Mouse (Mus musculus): Measurements from ENCODE around the gene Gm10912. TPM values are rescaled to one million over a fixed set of nuclear protein-coding genes. Genes with fewer than 3 reads are reported as not detected.
"Not testable (repeated sequence)": the region's sequence is repeated elsewhere in the genome, so short reads cannot be mapped to it uniquely, and the experiment has no call there.

Gm10912 gene
- total RNA-seq (2021), result under 1 TPM; 0.37 to 0.59 TPM

DNA sequence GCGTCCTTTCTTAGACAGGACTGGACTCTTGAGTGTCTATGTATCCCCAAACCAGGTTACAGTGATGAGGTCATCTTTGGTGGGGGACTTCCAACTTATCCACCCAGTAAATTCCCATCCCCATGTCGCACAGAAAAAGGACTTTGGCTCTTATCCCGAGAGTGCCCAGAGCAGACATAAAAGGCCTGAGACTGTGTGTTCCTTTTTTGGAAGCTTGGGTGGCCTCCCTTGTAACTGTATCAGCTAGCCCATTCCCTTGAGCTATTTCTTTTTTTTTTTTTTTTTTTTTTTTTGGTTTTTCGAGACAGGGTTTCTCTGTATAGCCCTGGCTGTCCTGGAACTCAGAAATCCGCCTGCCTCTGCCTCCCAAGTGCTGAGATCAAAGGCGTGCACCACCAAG lies at the start of gene Gm10912:
Gm10912 (plus strand) TSS at position 301 of the 400 bp plus-strand sequence.
- not testable (repeated sequence) for DNase-seq (ENCODE audit: extremely low spot score in 1 of 2, low spot score in 1 of 2)

DNA sequence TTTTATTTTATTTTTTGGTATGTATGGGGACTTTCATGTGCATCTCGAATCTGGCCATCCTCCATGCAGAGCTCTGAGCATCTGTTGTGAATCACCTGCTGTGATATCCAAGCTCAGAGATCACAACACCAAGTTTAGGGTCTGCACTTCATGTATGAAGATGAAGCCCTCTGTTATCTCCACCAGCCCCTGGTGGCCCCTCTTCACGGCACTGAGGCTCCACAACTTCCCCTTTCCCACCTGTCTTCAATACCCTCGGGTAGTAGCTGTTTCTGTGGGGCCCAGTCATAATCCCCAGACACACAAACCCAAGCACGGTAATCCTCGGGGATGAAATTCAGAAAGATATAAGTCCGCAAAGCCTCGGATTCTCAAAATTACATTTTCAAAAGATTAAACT lies 42.5 kb upstream of the Gm10912 start:
- DNase-seq (ENCODE audit: extremely low spot score in 1 of 2, low spot score in 1 of 2), result no peak

DNA sequence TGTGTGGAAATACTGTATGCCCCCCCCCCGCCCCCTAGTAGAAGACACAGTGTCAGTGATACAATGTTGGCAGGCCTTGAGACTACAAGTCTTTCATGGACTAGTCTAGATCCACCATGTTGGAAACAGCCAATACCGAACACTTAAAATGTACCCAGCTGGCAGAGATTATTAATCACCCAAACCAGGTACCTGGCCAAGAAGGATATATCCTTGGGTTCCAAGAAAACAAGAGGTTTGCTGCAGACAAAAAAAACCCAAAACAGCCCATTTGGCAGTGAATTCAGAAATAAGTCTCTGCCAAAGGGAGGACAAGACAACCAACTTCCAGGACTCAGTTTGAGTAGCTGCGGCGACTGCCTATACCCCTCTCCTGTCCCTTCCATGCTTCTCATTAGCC lies 41.0 kb upstream of the Gm10912 start:
- DNase-seq (ENCODE audit: extremely low spot score in 1 of 2, low spot score in 1 of 2), result no peak

DNA sequence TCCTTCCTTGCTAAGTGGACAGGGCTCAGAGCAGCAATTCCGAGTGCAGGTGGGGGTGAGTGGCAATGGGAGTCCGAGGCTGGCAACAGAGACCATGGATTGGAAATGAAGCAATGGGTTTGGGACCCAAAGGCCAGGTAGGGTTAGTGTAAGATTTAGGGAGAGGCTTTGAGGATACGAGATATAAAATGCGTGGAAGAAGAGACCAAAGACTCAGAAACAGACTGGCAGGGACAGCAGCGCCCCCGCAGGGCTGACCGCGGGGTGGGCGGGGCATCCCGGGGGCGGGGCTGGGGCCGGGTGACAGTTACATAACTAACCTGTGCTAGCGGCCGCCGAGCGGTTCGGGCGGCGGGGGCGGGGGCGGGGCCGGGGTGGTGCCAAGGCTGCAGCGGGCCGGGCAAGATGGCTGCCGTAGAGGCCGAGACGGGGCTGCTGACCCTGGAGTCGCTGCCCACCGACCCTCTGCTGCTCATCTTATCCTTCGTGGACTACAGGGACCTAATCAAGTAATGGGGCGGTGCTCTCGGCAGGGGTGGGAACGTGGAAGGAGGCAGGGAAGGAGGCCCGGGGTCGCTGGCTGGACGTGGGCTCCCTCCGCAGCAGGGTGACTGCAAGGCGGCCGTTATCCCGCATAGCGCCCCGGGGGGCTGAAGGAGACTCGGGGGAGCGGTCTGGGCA lies 38.0 kb upstream of the Gm10912 start, which contains the start of gene Fbxo3:
Fbxo3 (plus strand) TSS at position 264 of the 681 bp plus-strand sequence.
- DNase-seq (ENCODE audit: extremely low spot score in 1 of 2, low spot score in 1 of 2), result peak; percentile 60 to 63

DNA sequence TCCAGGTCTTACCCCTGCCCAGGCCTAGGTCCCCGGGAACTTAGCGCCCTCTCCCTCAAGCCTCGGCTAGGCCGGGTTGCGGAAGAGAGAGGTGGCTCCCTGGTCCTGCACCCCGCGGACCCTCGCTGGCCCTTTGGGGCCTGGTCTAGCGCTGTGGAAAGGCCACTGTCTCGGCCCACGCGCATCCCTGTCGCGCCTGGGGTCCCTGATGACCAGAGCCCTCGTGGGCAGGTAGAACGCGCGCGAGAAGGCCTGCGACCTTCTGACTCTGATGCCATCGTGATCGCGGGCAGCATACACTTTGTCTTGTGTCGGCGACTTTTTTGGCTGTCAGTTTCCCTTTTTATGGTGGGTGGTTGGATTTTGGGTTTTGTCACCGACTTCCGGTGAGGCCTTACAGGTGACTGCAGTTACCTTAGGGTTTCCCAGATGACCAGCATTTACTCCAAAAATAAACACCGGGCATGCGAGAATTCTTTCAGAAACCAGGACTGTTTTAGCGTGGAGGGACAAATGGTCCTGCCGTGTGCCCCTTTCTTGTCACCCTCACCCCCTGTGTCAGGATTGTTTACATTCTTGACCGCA lies 37.4 kb upstream of the Gm10912 start, which contains the start of gene 4931422A03Rik:
4931422A03Rik (minus strand) TSS at position 223 of the 585 bp plus-strand sequence.
- DNase-seq (ENCODE audit: extremely low spot score in 1 of 2, low spot score in 1 of 2), result no peak

DNA sequence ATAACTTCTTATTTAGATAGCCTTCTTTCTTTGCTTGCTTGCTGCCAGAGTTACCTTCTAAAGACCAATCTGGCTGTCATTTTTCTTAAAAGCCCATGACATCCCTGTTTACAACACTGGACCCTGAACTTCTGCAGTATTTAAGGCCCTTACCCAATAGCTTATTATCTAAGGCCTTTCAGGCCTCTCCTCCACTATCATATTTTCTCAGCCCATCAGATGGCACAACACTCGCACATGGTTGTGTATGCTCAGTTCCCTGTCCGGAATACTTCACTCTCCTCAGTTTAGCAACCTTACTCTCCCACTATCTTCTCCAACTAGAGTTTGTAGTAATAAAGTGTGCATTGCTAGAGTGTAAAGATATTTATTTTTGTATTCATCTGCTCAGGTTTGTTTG lies 36.6 kb upstream of the Gm10912 start:
- DNase-seq (ENCODE audit: extremely low spot score in 1 of 2, low spot score in 1 of 2), result no peak

DNA sequence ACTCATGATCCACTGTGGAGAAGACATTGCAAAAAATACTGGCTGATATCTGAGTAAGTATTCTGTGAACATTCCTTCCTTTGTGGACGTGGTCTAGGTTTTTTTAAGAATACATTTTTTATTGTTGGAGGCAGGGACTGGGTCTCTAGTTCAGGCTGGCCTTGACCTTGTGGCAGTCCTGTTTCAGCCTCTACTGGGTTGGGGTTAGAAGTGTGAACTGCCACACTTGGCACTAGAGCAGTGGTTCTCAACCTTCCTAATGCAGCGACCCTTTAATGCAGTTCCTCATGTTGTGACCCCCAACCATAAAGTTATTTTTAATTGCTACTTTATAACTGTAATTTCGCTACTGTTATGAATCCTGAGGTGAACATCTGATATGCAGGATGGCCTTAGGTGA lies 35.2 kb upstream of the Gm10912 start:
- DNase-seq (ENCODE audit: extremely low spot score in 1 of 2, low spot score in 1 of 2), result no peak

DNA sequence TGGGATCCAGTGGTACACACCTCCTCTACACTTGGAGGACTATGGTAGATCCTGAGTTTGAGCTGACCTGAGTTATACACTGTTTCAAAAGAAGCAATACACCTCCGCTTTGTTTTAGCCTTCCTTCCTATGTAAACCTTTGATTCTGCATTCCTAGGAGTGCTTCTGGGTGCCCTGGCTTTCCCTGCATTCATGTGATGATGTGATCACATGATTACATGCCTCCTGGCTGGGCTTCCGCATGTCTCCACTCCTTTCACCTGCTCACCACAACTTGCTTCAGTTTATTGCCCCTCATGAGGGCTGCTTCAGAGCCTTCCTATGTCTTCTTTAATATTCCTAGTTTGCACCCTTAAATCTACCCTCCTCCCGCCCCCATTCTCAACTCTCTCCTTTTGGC lies 33.6 kb upstream of the Gm10912 start:
- no peak for DNase-seq (ENCODE audit: extremely low spot score in 1 of 2, low spot score in 1 of 2)

DNA sequence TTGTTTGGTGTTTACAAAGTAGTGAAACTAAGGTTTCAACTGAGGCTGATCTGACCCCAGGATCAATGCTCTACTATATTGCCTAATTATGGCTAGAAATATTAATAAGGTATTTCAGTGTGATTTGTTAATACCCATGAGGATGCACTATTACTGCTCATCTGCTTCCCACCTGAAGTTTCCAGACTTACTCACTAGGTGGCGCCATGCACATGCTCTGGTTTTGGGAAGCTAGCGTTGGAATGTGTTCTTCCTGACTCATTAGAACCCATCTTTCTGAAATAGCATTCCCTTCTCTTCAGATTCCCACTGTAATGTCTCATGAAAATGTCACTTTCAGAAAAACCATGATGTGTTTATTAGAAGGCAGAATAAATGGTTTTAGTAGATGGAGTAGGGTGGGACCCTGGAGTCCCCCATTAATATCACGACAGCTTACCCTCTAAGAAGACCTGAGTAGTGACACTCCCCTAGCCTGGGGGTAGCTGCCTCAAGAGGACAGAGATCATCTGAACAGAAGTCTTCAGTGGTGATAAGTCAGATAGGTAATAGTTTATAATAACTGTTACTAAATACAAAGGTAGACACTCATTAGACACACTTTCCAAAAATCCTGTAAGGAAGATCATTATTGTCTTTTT lies 30.7 kb upstream of the Gm10912 start:
- DNase-seq (ENCODE audit: extremely low spot score in 1 of 2, low spot score in 1 of 2), result peak; percentile 23 to 65

DNA sequence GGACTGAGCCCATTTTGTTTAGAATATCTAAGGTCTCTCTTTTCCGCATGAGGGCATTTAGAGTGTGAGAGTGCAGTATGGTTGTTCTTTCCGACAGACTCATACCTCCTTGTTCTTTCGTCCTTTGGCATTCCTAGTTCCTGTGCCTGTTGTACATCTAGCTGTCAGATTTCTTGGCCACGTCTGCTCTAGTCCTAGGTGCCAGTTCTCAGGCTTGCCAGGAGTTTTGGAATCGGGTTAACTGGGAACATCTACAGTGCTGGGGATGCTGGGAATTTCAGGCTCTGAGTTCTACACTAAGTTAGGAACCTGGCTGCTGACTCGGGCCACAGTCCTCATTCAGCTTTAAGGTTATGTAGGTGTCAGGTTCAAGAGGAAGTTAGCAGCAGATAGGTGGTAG lies 30.0 kb upstream of the Gm10912 start:
- DNase-seq (ENCODE audit: extremely low spot score in 1 of 2, low spot score in 1 of 2), result no peak

DNA sequence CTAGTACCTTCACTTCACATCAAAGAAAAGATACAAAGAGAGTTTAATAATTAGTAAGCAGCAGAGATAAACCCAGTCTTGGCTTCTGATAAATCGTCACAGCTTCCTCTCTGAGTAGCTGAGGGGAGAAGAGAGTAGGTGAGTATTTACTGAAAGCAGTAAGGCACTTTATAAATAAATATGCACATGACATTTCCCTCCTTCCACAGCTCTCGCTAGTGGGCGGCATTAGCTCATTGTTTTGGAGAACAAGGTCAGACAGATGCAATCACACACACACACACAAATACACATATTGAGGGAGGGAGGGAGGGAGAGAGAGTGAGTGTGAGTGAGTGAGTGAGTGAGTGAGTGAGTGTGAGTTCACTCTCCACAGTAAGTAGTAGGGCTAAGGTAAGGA lies 29.3 kb upstream of the Gm10912 start:
- no peak for DNase-seq (ENCODE audit: extremely low spot score in 1 of 2, low spot score in 1 of 2)

DNA sequence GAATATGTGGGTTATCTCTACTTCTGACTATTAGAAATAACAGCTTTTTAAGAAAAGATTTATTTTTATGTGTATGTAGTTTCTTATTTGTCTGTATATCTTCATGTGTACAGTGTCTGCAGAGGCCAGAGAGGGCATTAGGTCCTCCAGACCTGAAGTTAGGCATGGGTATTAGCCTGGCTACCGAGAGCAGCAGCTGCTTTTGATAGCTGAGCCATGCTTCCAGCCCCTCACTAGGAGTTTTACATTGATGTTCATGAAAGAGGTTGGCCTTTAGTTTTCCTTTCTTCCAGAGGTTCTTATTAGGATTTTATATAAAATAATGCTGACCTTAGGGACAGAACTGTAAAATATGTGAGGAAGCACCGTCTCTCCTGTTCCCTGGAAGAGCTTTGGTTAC lies 27.4 kb upstream of the Gm10912 start:
- DNase-seq (ENCODE audit: extremely low spot score in 1 of 2, low spot score in 1 of 2), result no peak

DNA sequence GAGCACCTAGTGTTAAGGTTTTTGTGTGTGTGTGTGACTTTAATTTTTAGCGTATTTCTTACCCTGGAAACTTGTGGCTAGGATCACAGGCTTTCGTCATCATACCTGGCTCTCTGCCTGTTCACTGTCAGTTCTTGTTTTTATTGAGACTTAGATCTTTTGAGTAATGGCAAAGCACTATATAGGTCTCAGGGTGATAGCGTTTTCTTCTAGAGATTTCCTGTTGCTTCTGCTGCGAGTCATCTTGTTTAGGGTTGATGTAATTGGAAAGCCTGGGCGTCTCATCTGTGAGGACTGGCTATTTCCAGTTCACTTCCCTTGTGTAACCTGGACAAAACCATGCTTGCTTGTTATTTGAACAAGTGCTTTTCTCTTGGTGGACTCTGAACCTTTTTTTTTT lies 24.0 kb upstream of the Gm10912 start:
- no peak for DNase-seq (ENCODE audit: extremely low spot score in 1 of 2, low spot score in 1 of 2)

DNA sequence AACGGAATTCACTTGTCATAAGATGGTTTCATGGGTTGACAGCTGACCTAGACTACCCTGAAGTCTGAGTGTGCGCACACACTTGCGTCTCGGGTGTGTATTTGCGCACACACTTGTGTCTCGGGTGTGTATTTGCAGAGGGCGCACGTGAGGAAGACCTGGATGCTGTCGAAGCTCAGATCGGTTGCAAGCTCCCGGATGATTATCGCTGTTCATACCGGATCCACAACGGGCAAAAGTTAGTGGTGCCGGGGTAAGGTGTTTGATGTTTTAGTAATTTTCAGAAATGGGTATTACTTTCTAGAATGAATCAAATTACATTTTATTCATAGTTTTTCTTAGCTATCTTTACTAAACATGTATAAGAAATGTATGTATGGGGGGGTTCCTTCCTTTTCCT lies 22.9 kb upstream of the Gm10912 start:
- DNase-seq (ENCODE audit: extremely low spot score in 1 of 2, low spot score in 1 of 2), result no peak

DNA sequence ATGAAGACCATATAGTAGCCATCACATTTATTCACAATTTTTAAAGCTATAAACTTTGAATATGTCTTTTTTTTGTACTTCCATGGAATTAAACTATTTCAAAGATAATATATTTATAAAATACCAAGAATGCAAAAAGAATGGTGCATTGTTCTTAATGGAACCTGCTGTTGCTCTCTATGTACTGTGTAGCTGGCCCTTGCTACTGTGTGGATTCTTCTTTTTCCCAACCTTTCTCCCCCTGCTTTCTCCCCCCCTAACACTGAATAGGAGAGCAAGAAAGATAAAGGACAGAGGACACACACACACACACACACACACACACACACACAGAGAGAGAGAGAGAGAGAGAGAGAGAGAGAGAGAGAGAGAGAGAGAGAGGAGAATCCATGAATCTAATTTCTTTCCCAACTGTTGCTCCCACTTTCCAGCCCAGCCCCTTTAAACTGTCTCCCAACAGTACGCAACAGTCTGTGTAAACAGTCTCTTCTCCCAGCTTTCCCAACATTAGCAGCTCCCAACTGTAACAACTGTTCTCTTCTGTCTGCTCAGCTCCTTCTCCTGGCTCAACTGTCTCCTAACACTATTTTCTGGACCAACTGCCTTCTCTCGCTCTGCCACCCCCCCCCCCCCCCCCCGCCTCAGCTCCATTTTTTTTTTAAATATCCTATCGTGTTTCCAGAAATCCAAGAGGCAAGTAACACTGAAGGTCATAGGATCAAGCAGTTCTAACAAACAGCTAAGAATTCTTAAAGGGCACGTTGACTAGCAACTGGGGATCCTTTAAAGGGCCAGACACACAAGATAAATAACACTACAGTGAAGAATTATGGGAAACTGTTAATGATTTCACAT lies 21.8 kb upstream of the Gm10912 start:
- DNase-seq (ENCODE audit: extremely low spot score in 1 of 2, low spot score in 1 of 2), result no peak

DNA sequence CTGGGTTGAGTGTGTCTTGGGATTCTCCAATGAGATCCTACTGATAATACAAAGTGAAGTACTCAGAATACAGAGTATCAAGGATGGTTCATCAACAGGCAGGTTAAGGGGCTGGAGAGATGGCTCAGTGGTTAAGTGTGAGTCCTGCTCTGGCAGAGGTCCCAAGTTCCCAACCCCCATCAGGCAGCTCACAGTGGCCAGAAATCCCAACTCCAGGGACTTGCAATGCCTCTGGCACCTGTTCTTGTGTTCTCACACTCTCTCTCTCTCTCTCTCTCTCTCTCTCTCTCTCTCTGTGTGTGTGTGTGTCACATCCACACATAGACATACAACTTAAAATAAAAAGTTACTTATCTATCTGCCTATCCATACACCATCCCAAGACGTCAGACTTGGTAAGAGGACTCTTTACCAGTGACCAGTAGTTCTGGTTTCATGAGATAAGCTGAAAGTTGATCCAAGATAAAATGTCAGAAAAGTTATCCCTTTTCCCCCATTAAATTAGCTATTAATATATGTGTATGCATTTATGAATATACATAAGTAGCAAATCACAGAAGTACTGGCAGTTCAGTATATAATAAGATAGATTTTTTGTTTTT lies 21.0 kb upstream of the Gm10912 start:
- DNase-seq (ENCODE audit: extremely low spot score in 1 of 2, low spot score in 1 of 2), result no peak

DNA sequence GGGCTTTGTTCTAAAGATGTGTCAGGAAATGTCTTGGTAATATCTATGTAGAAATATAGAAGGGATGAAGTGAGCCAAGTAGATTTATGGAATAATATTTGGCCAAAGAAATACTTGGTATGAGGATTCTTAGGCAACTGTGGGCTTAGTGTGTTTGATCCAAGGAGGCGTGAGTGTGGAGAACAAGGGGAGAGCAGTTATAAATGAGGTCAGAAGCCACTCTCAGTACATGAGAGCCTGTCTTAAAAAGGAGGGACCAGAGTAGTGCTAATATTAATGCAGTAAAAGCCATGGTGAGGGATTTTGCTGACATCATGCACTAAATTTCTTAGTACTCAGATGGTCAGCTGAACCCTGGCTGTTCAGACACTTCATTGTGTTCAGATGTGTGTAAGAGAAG lies 7.2 kb upstream of the Gm10912 start:
- no peak for DNase-seq (ENCODE audit: extremely low spot score in 1 of 2, low spot score in 1 of 2)

DNA sequence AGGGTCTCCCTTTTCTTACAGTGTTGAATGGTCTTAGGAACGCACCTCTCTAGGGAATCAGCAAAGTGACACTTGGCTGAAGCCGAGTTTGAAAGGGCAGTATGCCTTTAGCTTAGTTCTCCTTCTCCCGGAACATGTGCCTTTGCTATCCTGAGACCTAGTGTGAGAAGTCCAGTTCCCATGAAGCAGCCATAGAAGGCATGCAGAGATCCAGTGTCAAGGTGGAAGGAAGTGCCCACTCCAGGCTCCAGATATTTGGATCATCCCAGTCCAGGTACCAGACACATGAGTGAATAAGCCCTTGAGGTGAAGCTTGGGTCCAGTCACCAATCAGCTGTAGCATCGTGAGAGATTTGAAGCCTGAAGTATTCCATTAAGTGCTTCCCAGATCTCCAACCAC lies 6.7 kb upstream of the Gm10912 start:
- DNase-seq (ENCODE audit: extremely low spot score in 1 of 2, low spot score in 1 of 2), result no peak

DNA sequence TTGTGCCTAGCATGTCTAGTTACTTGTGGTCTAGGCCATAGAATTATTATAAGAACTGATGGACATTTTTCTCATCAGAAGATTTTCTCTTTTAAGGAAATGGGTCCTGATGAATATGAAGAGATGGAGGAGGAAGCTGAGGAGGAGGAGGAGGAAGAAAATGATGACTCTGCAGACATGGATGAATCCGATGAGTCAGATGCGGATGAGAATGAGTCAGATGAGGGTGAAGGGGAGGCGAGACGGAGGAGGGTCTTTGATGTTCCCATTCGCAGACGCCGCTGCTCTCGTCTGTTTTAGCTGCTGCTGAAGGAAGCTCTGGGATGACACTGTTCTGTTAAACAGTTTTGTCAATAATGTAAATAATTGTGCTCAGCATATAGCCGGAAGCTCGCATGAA lies 5.8 kb upstream of the Gm10912 start:
- no peak for DNase-seq (ENCODE audit: extremely low spot score in 1 of 2, low spot score in 1 of 2)

DNA sequence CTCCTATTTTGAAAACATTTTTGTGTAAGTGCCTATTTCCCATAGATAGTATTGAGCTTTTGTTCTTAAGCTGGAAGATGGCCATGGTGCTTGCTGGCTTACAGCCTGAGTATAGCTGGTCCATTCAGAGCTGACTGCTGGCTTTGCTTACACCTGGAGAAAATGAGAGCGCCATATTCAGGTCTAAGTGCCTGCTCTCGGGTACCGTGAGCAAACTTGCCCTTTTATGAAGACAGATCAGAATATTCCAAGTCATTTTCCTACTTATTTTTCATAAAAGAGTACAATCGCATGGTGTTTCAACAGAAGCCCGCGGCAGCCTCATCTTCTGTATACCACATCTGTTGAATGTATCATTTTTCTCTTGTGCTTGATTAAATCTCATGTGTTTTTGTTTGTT lies 4.6 kb upstream of the Gm10912 start:
- no peak for DNase-seq (ENCODE audit: extremely low spot score in 1 of 2, low spot score in 1 of 2)

DNA sequence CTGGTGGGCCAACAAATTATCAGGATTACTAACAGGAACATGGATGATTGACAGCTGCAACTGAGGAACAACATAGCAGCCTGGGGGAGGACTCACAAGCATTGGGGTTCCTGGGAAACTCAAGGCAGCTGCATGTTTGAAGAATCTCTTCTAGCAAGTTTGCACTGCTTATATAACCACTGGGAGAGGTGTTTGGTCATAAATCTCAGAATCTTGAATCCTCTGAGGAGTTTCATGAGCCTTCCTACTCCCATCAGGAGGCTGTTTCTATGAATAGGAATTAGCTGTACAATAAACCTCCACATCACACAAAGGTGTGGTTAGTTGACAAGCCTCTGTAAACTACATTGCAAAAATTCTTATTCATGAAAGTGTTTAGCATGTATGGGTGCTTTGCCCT lies 3.0 kb upstream of the Gm10912 start:
- no peak for DNase-seq (ENCODE audit: extremely low spot score in 1 of 2, low spot score in 1 of 2)
